Mouse (Mus musculus) ZHBTc4 (cell line): ENCODE data around the gene Gnb3.

ENCODE experiments used
- DNase-seq: peaks from one replicate; pipeline ENCODE4 v3.0.0-alpha.2; 2011; ENCODE audit warnings: low read depth, low spot score

The Gnb3 gene

DNA sequence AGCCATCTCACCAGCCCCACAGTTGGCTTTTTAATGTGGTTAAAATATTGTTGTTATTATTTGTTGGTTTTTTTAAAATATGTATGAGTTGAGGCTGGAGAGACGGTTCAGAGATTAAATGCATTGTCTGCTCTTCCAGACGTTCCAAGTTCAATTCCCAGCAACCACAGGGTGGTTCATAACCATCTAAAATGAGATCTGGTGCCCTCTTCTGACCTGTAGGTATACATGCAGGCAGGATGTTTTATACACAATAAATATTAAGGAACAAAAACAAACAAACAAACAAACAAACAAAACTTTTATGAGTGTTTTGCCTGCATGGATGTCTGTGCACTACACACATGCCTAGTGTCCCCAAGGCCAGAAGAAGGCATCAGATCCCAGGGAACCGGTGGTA is 37.0 kb downstream of the Gnb3 start:
- DNase-seq, result peak; percentile 56

GRCm38 (mm10) chr6:124802400-124802799 is 37.7 kb downstream of the Gnb3 start:
- peak; percentile 71 for DNase-seq

DNA sequence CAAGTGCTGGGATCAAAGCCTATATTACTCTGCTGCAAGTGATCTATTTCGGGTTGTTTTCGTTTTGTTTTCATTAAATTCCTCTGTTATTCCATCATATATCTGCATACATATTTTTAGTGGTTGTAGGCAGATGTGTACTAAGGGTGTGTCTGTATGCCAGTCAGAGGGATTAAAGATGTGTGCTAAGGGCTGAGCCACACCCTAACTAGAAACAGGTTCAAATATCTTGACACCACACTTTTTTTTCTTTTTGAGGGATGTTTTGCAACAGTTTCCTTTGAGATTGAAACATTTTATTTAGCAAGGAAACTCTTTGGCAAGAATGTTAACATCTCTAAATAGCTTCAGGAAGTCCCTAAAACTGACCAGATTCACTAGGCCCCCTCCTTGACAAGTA is 43.9 kb downstream of the Gnb3 start:
- DNase-seq, result no peak

DNA sequence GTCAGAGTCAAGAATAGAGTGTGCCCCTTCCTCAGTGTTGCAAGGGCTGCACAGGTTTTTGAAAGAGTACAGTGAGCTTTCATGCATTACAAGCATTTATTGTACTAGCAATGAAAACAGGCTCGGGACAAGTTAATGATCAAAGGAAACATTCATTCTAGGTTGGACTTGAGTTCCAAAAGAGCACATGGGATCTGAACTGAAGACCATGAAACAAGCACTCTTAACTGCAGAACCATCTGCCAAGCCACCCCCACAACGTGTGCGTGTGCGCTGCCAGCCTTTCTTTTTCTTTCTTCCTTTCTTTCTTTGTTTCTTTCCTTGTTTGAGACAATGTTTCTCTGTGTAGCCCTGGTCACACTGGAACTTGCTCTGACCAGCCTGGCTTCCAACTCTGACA is 44.3 kb downstream of the Gnb3 start:
- DNase-seq, result peak; percentile 18

DNA sequence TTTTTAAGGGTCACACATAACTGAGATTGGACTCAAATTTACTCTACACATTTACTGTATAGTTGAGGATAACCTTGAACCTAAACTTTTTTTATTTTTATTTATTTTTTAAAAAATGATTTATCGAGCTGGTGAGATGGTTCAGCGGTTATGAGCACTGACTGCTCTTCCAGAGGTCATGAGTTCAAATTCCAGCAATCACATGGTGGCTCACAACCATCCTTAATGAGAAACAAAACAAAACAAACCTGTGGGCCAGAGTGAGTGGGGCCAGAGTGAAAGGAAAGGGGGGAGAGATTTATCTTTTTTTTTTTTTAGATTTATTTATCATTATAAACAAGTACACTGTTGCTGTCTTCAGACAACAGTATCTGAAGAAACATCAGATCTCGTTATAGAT is 48.2 kb downstream of the Gnb3 start:
- DNase-seq, result no peak

GRCm38 (mm10) chr6:124790121-124790520 is 50.0 kb downstream of the Gnb3 start:
- DNase-seq, result no peak

DNA sequence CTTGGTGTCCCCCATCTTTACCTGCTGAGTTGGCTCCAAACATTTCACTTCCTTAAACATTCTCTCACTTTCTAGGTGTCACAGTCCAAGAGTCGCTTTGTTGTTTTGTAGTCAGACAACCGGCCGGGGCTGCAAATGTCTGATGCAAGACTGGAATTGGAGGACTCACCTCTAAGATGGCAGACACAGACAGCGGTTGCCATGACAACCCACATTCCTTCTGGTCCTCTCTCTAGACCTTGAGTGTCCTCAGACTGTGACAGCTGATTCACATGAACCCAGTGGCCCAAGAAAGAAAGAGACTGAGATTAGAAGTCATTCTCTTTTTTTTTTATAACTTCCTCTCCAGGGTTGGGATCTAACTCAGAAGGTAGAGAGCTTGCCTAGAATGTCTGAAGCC is 50.6 kb downstream of the Gnb3 start:
- peak; percentile 83 for DNase-seq

- no peak for DNase-seq
These were observed 52.4 kb downstream of the Gnb3 start for GRCm38 (mm10) chr6:124787722-124788121.

DNA sequence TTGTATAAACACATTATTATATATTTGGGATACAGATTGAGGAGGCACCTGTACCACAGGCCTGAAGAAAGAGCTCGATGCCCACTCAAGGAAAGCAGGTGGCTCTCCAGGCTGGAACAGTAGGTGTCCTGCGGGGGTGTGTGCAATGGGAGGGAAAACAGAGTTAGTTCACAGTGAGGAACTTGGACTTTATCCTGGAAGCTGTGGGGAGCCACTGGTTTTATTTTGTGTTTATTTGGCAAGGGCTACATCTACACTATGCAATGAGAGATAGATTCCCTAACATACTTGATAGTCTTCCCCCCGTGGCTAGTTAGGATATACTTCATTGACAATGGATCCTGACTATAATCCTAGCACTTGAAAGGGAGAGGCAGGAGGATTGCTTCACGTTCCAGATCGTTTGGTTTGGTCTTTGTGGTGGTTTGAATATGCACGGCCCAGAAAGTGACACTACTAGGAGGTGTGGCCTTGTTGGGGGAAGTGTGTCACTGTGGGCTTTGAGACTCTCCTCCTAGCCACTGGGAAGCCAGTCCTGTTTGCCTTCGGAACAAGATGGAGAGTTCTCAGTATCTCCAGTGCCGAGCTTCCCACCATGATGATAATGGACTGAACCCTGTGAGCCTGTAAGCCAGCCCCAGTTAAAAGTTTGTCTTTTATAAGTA is 53.2 kb downstream of the Gnb3 start:
- peak; percentile 49 for DNase-seq
